Mouse (Mus musculus): ENCODE data around the gene Ano1. TPM values are rescaled to one million over a fixed set of nuclear protein-coding genes. Genes with fewer than 3 reads are reported as not detected.

Ano1 gene
- polyA plus RNA-seq, 1 experiment from 2014 or later = 47.6 TPM

- no peak overlapping the region for H3K4me3 ChIP-seq (replicated peaks)
- no peaks in the 10 kb centered on the region for H3K27me3 ChIP-seq (replicated peaks)
- no peak overlapping the region for H3K4me2 ChIP-seq
- peak; percentile 52; the same call in 1 of the 2 replicates for ATAC-seq (ENCODE audit: insufficient read depth, low FRiP score, low read depth)
- 3% methylated on average over 3 of the region's 3 CpGs for WGBS
- peaks cover 41% of the 10 kb centered on the region for H3K4me1 ChIP-seq
- peak overlapping the region; percentile 88 for H3K27ac ChIP-seq
- H3K9ac ChIP-seq = no peak overlapping the region
- no peaks in the 10 kb centered on the region for H3K36me3 ChIP-seq
- H3K9me3 ChIP-seq = no peaks in the 10 kb centered on the region
Measured at GRCm38 (mm10) chr7:144739810-144740209, 12.0 kb downstream of the Ano1 start.

DNA sequence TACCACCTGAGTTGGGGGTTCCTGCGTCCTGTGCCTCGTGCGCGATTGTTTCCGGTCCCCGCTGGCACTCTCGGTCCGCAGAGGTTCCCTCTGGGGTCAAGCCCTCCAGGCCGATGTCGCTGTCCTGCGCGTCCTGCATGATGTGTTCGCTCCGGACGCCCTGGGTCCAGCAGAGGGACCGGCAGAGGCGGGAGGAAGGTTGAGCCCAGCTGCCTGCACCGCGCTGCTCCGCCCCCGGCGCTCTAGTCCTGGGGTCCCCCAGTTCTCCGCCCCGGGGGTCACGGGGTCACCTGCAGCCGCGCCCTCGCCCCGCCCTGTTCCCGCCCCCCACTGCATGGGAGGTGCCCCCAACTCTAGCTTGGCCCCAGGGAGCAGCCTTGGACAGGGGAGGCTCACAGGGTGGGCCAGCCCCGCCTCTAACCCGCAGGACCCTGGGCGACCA is 13.4 kb downstream of the Ano1 start:
- peak overlapping the region; percentile 87 for H3K4me2 ChIP-seq
- H3K4me3 ChIP-seq (replicated peaks) = peak overlapping the region; percentile 48
- H3K36me3 ChIP-seq = no peaks in the 10 kb centered on the region
- no peaks in the 10 kb centered on the region for H3K9me3 ChIP-seq
- peak overlapping the region; percentile 48; the same call in 1 of the 2 replicates for H3K27ac ChIP-seq
- H3K4me1 ChIP-seq = peaks cover 41% of the 10 kb centered on the region
- WGBS = 2% methylated on average over 33 of the region's 33 CpGs
- no peaks in the 10 kb centered on the region for H3K27me3 ChIP-seq (replicated peaks)
- peak overlapping the region; percentile 39; the same call in 1 of the 2 replicates for H3K9ac ChIP-seq
- ATAC-seq (ENCODE audit: insufficient read depth, low FRiP score, low read depth) = peak; percentile 45; the same call in 1 of the 2 replicates

DNA sequence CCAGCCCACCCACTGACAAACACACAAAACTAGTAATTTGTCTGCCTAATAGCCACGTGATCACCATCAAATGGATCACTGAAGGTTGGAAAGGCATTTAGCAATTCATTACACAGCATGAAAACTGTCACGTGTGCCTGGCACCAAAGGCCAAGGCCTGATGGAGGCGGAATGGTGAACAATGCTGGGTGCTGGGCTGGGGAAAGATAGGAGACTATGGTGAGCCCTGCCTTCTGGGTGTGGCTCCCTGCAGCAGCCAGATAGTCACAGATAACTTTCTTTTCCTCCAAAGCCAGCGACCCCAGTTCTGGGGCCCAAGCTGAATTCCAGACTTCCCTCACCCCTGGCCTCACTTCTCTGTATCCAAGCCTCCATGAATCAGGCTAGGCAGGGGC is 19.9 kb downstream of the Ano1 start:
- peak; percentile 78 for ATAC-seq (ENCODE audit: insufficient read depth, low FRiP score, low read depth)

GRCm38 (mm10) chr7:144731182-144731896 is 20.4 kb downstream of the Ano1 start:
- Histone ChIP-seq H3K9me3 (no peaks in the 10 kb centered on the region), H3K4me2 (no peak overlapping the region), H3K27ac (peak overlapping the region; percentile 63)

More for the DNA sequence above, 19.9 kb downstream of the Ano1 start:
- 38% methylated on average over 4 of the region's 4 CpGs for WGBS
- Histone ChIP-seq H3K4me2 (no peak overlapping the region), H3K27ac (peak overlapping the region; percentile 63), H3K27me3 (replicated peaks) (no peaks in the 10 kb centered on the region), H3K36me3 (no peaks in the 10 kb centered on the region), H3K9ac (no peak overlapping the region), H3K4me1 (peaks cover 8% of the 10 kb centered on the region; the same call in 1 of the 2 replicates), H3K9me3 (no peaks in the 10 kb centered on the region), H3K4me3 (replicated peaks) (no peak overlapping the region)

GRCm38 (mm10) chr7:144724283-144724682 is 27.5 kb downstream of the Ano1 start:
- ATAC-seq (ENCODE audit: insufficient read depth, low FRiP score, low read depth) = peak; percentile 53; the same call in 1 of the 2 replicates
- Histone ChIP-seq H3K27ac (no peak overlapping the region), H3K9me3 (no peaks in the 10 kb centered on the region), H3K27me3 (replicated peaks) (no peaks in the 10 kb centered on the region), H3K4me3 (replicated peaks) (no peak overlapping the region), H3K36me3 (no peaks in the 10 kb centered on the region), H3K4me2 (no peak overlapping the region), H3K4me1 (no peaks in the 10 kb centered on the region), H3K9ac (no peak overlapping the region)
- 28% methylated on average over 1 of the region's 1 CpGs for WGBS

More at GRCm38 (mm10) chr7:144731182-144731896, 20.4 kb downstream of the Ano1 start:
- Histone ChIP-seq H3K4me1 (peaks cover 8% of the 10 kb centered on the region; the same call in 1 of the 2 replicates), H3K27me3 (replicated peaks) (no peaks in the 10 kb centered on the region), H3K36me3 (no peaks in the 10 kb centered on the region), H3K9ac (no peak overlapping the region), H3K4me3 (replicated peaks) (no peak overlapping the region)
- 41% methylated on average over 9 of the region's 9 CpGs for WGBS
- peak; percentile 88 for ATAC-seq (ENCODE audit: insufficient read depth, low FRiP score, low read depth)

DNA sequence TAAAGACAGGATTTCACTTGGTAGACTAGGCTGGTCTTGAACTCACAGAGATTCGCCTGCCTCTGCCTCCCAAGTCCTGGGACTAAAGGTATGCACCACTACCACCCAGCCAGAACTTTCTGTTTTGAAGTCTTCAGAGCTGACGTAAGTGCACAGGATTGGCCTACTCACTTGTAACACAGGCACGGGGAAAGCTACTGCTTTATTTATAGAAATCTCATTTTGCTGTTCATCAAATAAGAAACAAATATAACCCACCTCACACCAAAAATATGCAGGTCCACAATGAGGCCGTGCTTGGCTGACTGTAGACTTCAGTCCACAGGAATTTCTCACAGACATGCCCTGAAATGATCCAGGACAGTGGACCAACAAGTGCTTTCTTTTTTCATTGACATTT is 31.8 kb downstream of the Ano1 start:
- Histone ChIP-seq H3K36me3 (no peaks in the 10 kb centered on the region), H3K27ac (no peak overlapping the region), H3K4me2 (no peak overlapping the region), H3K27me3 (replicated peaks) (no peaks in the 10 kb centered on the region), H3K4me1 (no peaks in the 10 kb centered on the region), H3K9me3 (no peaks in the 10 kb centered on the region), H3K4me3 (replicated peaks) (no peak overlapping the region), H3K9ac (no peak overlapping the region)
- ATAC-seq (ENCODE audit: insufficient read depth, low FRiP score, low read depth) = no peak
- WGBS = 62% methylated on average over 4 of the region's 4 CpGs

DNA sequence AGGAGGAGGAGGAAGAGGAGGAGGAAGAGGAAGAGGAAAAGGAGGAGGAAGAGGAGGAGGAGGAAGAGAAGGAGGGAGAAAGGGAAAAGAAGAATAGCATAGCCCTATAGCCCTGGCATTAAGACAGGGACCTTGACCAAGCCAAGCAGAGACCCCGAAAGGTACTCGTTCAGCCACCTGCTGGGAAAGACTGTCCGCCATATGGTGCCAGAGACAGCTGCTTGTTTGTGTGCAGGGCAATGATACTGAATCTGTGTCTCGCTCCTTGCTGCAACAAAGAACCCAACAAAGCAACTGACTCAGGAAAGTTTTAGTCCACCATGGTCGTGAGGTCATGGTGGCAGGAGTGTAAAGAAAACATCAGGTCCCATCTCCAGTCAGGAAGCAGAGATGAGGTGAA is 34.0 kb downstream of the Ano1 start:
- no peaks in the 10 kb centered on the region for H3K36me3 ChIP-seq
- H3K9me3 ChIP-seq = no peaks in the 10 kb centered on the region
- H3K27ac ChIP-seq = no peak overlapping the region
- no peak overlapping the region for H3K4me2 ChIP-seq
- no peaks in the 10 kb centered on the region for H3K27me3 ChIP-seq (replicated peaks)
- no peak overlapping the region for H3K9ac ChIP-seq
- ATAC-seq (ENCODE audit: insufficient read depth, low FRiP score, low read depth) = no peak
- no peak overlapping the region for H3K4me3 ChIP-seq (replicated peaks)
- H3K4me1 ChIP-seq = no peaks in the 10 kb centered on the region
- WGBS = 88% methylated on average over 5 of the region's 5 CpGs

GRCm38 (mm10) chr7:144697870-144698269 is 53.9 kb downstream of the Ano1 start:
- Histone ChIP-seq H3K27ac (peak overlapping the region; percentile 19), H3K4me3 (replicated peaks) (no peak overlapping the region), H3K36me3 (no peaks in the 10 kb centered on the region), H3K4me2 (no peak overlapping the region), H3K9ac (no peak overlapping the region), H3K27me3 (replicated peaks) (no peaks in the 10 kb centered on the region), H3K4me1 (no peaks in the 10 kb centered on the region), H3K9me3 (no peaks in the 10 kb centered on the region)
- ATAC-seq (ENCODE audit: insufficient read depth, low FRiP score, low read depth) = no peak
- 47% methylated on average over 9 of the region's 9 CpGs for WGBS

GRCm38 (mm10) chr7:144696764-144697704 is 54.7 kb downstream of the Ano1 start:
- Histone ChIP-seq H3K36me3 (no peaks in the 10 kb centered on the region), H3K9me3 (no peaks in the 10 kb centered on the region), H3K9ac (no peak overlapping the region), H3K4me2 (no peak overlapping the region), H3K4me1 (no peaks in the 10 kb centered on the region), H3K27ac (peak overlapping the region; percentile 32; the same call in 1 of the 2 replicates), H3K4me3 (replicated peaks) (no peak overlapping the region), H3K27me3 (replicated peaks) (no peaks in the 10 kb centered on the region)
- 71% methylated on average over 7 of the region's 7 CpGs for WGBS
- no peak for ATAC-seq (ENCODE audit: insufficient read depth, low FRiP score, low read depth)

DNA sequence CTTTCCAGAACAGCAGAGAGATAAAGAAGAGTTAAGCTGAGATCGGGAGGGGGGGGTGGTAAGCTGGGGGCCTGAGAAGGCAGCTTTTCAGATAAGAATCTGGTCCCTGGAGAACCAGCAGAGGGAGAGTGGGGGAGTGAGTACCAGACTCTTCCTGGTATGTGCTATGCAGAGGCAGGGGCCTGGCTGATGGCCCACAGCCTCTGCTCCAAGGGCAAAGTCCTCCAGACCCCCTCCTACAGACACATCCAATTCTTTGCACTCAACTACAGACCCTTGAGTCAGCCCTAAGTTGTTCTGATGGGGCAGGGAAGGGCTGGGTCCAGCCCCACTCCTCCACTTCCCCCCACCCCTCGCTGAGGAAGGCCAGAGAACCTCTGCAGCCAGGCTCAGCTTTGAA is 61.9 kb downstream of the Ano1 start:
- Histone ChIP-seq H3K9ac (no peak overlapping the region), H3K4me1 (peaks cover 17% of the 10 kb centered on the region), H3K9me3 (no peaks in the 10 kb centered on the region), H3K4me2 (no peak overlapping the region), H3K4me3 (replicated peaks) (no peak overlapping the region), H3K27me3 (replicated peaks) (no peaks in the 10 kb centered on the region), H3K36me3 (no peaks in the 10 kb centered on the region), H3K27ac (peak overlapping the region; percentile 67)
- ATAC-seq (ENCODE audit: insufficient read depth, low FRiP score, low read depth) = peak; percentile 57; the same call in 1 of the 2 replicates
- WGBS = 39% methylated on average over 2 of the region's 2 CpGs

DNA sequence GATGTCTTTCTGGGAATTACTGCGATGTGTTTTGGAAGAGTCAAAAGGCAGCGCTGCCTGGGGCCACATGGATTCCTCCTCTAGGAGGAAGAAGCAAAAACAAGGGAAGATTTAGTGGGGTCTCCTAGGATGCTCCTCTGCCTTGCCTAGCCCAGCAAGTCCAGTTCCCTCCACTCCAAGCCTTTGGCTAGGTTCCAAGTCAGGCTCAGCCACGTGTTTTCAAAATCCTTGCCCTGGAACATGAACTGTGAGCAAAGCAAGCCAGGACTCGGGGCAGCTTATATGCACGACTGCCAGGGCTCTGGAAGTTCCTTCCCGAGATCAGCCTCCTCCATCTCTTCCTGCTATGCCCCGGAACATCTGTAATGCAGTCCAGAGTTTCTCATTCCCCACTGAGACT is 62.6 kb downstream of the Ano1 start:
- H3K36me3 ChIP-seq = no peaks in the 10 kb centered on the region
- H3K27me3 ChIP-seq (replicated peaks) = no peaks in the 10 kb centered on the region
- no peak overlapping the region for H3K4me3 ChIP-seq (replicated peaks)
- H3K9me3 ChIP-seq = no peaks in the 10 kb centered on the region
- peaks cover 17% of the 10 kb centered on the region for H3K4me1 ChIP-seq
- 31% methylated on average over 7 of the region's 7 CpGs for WGBS
- no peak overlapping the region for H3K9ac ChIP-seq
- H3K27ac ChIP-seq = peak overlapping the region; percentile 67; the same call in 1 of the 2 replicates
- no peak for ATAC-seq (ENCODE audit: insufficient read depth, low FRiP score, low read depth)
- no peak overlapping the region for H3K4me2 ChIP-seq

Measured in stomach, embryonic 15.5 days (tissue).